Mouse (Mus musculus) cerebellum, adult 9-10 months (tissue): ENCODE measurements around the gene Rab8b.
A peak's percentile ranks its signal among the peaks of the same experiment; 100 is the strongest.
"Not testable (repeated sequence)": the region's sequence is repeated elsewhere in the genome, so short reads cannot be mapped to it uniquely, and the experiment has no call there.

ENCODE experiments used
- DNase-seq: peaks from one replicate; pipeline ENCODE4 v3.0.0; 2022

Rab8b gene

DNA sequence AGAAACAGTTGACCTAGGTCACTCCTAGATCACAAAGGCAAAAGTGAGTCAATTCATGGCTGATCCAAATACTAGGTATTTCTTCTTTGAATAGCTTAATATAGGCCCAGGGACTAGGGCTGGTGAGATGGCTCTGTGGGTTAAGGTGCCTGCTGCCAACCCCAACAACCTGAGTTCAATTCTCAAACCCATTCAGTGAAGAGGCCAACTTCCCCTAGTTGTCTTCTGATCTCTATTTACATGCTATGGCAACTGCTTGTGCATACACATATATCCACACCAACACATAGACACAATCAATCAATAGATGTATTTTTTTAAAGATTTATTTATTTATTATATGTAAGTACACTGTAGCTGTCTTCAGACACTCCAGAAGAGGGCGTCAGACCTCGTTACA is 34.9 kb downstream of the Rab8b start:
- DNase-seq, result no peak

DNA sequence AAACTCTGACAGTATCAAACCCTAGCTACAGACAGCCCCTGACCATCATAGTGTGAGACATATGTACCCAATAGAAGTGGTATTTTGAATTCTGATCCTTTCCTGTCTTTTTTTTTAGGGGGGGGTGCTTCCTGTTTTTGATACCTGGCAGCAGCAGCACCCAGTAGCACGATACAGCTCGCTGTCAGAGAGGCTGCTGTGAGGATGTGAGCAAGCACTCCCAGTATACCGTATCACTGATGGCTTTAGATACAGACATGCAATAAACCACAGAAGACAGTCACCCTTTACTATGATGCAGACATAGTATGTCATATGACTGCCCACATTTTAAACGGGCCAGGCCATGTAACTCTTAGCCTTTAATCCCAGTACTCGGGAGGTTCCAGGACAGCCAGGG is 36.0 kb downstream of the Rab8b start:
- no peak for DNase-seq

DNA sequence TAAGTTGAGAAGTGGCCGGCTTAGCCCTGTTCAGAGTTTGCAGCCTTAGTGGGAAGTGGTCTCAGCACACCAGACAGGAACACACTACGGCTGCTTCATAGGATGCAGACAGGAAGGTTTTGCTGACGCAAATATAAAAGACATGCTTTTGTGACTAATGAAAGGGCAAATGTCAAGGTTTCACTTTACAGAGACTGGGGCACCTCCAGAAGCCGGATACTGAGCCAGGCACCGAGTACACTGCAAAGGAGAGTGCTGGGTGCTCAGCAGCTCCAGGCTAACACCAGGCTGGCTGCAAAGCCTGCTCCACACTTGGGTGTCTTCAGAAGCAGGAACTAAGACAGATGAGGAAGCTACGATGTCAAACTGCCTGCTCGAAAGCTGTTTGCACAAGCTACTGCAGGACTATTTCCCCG is 37.1 kb downstream of the Rab8b start:
- DNase-seq, result no peak

DNA sequence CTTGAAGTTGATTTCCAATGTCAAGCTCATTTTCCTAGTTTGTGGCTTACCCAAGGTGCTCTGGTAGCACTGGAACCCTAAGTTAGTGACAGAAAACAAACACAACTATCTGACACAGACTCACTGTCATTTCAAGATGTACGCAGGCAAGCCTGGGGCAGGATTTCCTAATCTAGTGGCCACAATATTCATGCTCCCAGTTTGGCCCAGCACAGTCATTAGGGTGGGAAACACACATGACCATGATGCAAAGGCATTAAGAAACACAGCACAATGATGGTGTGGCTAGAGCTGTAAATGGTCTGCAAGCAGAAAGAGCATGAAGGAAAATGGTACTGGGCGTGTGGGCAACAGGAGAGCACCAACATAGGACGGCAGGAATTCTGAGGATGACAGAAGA is 37.6 kb downstream of the Rab8b start:
- no peak for DNase-seq

DNA sequence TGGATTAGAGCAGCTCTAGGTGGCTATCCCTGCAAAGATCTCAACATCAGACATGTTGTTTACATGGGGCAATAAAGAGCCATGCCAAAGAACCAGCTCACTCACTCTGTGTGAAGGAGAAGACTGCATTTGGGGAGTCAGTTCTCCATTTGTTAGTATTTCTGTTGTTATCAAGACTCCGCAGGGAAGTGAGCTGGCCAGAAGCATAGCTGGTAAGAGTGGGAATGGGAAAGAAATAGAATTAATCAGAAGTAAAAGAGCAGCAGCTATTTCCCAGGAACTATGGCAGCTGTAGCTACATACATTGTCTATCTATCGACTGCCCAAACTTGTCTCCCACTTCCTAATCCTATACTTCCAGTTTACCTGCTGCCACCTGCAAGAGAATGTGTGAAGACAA is 38.7 kb downstream of the Rab8b start:
- DNase-seq, result no peak

DNA sequence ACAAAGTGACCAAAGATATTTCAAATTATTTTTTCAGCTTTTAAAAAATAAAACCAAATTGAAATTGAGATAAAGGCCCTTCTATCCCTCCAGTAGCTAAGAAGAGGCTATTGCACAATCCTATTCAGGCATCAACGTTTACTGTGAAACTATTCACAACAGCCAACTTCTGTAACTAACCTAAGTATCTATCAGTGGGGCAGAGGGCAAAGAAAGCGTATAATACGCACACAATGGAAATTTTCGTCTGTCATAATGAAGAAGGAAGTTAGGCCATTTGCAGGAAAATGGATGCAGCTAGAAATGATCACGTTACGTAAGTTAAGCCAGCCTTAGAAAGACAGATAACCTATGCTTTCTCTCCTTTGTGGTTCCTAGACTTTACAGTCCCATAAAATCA is 40.0 kb downstream of the Rab8b start:
- no peak for DNase-seq

DNA sequence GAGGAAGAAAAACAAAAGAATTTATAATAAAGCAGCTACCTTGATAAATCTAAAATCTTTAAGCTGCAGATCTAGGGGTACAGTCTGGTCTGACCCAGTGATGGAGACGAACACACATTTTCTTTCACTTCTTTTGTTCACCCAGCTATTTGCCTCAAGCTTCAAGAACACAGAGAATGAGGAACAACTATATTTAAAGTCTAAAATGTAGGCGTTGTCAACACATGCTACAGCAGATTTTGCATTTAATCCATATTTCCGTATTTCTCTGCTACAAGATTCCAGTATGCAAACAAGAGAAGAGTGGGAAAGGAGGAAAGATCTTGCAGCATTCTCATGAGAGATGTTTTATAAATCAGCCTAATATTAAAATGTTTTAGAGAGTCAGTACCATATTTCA is 40.6 kb downstream of the Rab8b start:
- DNase-seq, result no peak

DNA sequence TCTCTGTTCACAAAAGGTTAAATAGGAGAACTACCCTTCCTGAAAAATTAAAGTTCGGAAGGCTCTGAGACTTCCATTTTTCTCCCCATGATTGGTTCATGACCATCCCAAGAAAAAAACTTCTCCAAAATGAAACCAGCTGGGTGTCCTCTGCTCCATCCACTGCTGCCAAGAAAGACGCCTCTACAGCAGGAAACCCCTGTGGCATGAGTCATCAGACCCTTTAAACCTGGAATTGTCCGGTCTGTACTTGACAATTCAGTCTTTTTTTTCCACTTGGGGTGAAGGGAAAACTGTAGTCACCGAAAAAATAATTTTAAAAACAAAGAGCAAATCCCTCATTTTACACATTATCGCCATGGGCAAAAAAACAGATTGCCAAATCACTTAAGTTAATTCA is 42.9 kb downstream of the Rab8b start:
- DNase-seq, result no peak

DNA sequence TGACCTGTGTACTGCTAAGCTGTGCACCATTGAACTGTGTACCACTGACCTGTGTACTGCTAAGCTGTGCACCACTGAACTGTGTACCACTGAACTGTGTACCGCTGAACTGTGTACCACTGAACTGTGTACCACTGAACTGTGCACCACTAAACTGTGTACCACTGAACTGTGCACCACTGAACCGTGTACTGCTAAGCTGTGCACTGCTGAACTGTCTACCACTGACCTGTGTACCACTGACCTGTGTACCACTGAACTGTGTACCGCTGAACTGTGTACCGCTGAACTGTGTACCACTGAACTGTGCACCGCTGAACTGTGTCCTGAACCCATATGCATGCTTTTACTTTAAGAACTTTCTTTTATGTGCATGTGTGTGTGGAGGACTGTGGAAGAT is 45.2 kb downstream of the Rab8b start:
- no peak for DNase-seq

DNA sequence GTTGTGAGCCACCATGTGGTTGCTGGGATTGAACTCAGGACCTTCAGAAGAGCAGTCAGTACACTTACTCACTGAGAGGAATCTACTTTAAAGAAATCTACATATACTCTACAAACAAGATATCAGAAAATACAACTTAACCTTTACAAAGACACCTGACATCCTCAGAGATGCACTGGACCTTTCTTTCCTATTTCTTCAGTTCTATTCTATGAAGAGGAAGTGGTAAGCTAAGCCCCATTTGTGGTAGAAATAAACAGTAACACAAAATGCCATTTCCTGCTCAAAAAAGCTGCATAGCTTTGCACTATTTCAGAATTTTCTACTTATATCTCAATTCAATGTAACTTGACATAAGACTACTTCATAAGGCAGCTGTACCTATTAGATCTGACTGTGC is 46.0 kb downstream of the Rab8b start:
- no peak for DNase-seq

DNA sequence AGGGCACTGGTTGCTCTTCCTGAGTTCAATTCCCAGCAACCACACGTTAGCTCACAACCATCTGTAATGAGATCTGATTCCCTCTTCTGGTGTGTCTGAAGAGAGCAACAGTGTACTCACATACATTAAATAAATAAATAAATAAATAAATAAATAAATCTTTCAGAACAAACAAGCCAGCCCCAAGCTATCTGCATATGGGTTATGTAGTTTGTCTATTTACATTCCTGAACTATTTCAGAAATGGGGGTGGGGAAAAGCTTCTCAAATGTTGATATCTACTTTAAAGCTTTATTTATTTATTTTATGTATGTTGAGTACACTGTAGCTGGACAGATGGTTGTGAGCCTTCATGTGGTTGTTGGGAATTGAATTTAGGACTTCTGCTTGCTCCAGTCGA is 46.5 kb downstream of the Rab8b start:
- not testable (repeated sequence) for DNase-seq

DNA sequence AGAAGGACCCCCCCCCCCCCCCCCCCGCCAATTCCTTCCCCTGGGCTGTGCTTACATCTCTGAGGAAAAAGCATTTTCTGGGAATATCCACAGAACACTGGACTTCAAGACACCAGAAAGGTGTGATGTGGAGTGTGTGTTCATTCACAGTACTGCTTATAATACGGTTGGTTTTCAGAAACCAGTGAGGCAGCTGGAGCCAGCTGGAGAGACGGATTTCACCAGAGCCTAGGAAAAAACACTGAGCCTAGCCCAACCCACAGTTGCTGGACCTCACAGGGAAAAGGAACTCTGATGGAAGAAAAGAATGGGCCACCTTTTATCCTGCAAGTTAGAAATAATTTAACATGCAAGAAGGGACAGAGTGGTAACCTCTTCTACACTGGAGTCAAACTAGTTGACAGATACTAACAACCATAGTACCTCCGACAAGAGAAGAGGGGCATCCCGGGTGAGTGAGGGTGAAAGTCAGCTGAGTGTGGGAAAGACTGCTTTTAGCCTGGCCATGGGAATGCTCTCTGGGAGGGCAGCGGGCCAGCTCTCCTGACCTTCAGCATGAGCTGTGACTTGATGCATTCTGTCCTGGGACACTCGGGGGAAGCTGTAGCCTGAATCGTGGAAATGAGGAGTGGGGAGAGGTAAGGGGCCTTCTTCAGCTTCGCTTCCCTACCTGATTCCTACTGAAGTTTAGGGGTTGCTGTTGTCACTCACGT is 47.3 kb downstream of the Rab8b start:
- DNase-seq, result no peak

DNA sequence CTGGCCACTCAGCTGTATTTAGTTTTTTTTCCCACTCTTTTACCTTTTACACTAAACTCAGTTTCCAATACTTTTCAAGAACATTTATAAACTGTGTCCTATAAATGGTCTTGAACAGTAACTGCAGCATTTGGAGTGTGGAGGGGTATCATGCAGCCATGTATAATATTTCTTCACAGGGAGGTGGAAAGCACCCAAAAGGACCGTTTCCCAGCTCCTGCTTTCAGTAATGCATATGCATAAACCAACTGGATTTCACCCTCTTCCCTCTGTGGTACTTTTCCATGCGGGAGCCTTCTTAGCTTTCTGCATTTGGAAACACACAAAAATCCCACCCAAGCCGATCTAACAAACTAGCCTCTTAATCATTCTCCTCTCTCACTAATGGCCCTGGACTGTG is 54.8 kb downstream of the Rab8b start:
- DNase-seq, result no peak

DNA sequence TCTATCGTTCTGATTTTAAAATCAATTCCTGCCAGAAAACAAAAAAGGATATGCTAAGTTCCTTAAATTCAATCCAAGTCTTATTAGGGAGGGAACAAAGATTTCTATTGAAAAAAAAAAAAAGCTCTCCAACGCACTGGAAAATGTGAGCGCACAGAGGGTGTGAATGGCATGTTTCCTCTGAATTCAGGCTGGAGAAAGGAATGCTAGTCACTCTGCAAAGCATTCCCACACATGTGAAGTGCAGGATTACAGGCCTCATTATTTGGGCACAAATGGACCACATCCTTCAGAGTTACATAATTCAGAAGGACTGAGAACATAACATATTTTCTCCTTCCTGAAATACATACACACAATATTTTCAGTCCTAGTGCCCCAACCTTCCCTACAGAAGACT is 56.0 kb downstream of the Rab8b start:
- DNase-seq, result no peak

DNA sequence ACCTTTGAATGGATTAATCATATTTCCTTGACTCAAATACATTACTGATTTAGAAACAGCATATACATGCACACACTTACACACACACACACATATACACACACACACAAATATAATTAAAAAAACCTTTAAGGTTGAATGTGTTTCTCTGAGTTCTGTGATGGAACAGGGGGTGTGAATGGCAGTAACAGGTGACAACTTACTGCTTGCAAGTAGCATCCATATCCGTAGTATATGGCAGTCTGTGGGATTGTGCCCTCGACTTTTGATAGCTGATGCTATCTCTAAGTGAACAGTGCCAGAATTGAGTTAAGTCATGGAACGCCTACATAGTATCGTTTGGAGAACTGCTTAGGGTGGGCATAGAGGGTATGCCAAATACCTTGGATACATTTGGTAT is 57.3 kb downstream of the Rab8b start:
- no peak for DNase-seq

DNA sequence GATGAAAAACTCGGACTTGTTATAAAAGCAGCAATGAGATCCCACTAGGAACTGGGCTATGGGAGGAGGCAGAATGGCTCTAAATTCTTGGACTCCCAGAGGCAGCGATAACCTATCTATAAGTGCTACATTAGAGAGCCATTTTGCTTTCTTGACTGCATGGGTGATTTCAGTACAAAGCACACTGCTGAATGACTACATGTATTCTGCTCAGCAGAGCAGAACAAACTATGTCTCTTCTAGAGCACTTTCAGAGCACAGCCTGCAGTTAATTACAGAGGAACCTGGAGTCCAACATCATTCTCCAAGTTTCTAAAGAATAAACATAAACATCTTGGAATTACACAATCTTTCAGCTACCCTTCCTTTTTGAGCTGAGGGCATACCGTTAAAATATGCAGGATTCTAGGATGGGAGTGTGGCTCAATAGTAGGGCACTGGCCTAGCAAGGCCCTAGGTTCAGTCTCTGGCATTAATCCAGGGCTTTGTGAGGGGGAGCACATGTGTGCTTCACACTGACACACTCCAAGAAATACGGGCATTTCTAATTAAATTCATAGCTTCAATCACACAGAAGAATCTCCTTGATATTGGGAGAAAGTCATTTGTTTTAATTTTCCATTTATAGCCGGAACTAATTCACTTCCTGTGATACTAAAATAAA is 58.3 kb downstream of the Rab8b start:
- DNase-seq, result no peak

DNA sequence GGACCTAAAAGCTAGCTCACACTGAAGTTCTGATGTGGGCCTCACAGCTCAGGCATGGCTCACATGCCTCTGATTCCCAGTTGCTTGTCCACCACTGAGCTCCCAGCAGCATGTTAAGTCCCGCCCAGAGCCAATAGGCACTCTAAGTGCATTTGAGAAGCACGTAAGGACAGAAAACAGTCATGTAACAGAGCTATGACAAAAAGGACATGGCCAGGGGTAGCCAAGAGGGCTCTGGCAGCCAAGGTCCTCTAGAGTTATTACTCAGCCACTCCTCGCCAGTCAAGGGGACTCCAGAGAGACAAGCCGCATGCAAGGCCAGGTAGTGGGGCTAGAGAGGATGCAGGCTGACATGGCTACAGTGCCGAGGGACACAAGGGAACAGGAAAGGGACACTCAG is 60.0 kb downstream of the Rab8b start:
- DNase-seq, result no peak

DNA sequence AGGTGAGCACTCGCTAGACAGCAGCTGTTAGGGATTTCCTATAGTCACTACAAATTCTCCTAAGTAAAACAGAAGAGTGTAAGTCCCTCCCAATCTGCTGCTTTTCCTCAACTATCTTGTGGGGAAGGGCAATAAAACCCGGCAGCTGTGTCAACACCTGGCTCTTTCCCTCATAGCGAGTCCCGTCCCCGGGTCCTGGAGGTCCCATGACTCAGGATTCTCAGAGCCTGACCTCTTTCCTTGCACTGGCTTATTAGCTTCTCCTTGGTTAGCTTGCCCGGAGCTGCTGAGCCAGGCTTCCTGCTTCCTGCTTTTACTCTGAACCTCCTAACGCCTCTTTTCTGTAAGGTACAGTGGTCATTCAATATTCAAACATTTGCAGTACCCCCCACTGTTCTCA is 63.6 kb downstream of the Rab8b start:
- DNase-seq, result no peak

DNA sequence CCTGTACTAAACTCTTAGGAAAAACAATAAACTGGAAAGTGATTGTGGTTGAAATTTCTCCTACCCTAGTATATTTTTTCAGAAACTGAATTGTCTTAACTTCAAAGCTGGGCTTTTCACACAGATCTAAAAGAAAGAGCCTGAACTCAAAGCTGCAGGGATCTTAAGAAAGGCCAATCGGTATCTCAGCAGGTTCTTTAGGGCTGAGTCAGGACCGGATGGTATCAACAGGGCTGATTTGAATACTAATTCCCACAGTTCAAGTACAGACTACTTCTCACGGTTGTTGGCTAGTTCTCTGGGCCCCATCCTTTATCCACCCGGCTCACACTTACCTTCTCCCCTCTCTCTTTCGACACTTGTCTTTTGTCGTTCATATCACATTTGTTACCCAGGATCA is 66.9 kb downstream of the Rab8b start:
- DNase-seq, result no peak

DNA sequence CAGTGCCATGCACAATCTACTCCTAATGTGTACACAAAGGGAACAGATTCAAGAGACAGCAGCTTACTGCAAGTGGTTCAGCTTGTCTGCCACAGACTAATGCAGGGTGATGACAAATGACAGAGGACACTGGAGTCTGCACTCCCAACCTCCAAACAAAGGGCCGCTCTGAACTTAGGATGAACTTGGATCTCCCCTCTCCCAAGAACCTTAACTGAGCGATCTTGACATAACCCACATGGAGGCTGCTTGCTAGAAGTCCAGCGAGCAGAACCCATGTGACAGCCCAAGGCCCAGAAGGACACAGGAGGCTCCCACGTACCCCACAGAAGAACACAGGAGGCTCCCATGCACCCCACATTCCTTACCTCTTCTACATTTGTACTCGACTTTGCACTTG is 68.5 kb downstream of the Rab8b start:
- DNase-seq, result no peak

DNA sequence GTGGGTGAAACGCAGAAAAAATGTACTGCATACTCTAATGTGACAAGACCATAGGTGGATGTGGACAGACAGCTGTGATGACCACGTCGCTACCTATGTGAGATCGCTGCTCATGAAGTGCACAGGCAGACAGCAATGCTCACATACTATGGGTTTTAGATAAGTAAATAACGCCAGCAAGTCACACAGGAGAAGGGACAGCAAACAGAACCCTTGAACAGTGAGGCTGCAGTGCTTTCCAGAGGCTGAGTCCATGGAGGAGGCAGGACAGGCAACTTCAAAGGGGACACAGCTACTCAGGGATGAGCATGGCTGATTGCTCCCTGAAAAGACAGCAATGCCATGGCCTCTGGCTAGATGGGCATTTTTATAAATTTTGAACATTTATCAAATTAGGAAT is 72.7 kb downstream of the Rab8b start:
- DNase-seq, result no peak

DNA sequence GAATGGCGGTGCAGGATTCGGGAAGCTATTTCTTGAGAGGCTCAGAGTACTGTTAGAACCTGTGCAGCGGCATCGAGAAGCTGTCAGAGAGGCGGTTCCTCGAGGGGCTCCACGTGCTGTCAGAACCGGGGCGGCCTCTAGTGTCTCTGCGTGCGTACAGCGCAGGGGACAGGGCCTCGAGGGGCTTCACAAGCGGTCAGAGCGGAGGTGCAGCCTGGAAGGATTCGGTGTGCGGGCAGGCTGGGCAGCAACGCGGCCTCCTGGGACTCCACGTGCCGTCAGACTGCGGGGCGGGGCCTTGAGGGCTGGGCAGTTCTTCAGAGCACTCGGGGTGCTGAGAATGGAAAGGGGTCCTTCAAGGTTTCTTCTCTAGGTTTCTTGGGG is 84.4 kb downstream of the Rab8b start:
- DNase-seq, result no peak

DNA sequence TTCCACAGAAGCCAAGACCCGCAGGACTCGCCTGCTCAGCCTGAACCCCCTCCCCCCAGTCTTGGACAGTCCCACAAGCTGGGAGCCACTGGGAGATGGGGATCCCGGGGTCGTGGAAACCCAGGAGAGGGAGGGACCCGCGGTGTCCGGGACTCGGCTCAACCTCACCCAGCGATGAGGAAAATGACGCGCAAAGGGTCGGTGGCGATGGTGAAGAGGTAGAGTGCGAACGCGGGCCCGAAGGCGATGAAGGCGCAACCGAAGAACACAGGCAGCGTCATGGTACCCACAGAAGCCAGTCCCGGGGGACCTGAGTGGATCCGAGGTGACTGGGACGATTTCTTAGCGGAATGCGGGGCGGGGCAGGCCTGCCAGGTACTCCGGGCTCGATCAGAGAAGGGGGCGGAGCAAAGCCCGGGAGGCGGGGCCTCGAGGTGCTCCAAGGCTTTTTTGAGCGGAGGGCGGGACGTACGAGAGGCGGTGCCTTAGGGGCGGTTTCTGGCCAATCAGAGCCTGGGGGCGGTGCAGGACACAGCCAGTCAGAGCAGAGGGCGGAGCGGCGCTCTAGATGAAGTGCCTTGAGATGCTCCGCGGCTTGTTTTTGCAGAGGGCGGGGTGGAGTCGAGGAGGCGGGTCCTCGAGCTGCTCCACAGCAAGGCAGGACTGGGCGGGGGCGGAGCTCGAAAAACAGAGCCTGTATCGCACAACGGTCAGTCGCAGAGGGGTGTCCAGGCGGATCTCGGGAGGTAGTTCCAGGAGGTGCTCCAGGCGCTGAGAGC is 85.0 kb downstream of the Rab8b start, which contains the start of gene Aph1c:
Gene Aph1c (minus strand): TSS at position 409 of the 779 bp plus-strand sequence.
- DNase-seq, result peak; percentile 100

DNA sequence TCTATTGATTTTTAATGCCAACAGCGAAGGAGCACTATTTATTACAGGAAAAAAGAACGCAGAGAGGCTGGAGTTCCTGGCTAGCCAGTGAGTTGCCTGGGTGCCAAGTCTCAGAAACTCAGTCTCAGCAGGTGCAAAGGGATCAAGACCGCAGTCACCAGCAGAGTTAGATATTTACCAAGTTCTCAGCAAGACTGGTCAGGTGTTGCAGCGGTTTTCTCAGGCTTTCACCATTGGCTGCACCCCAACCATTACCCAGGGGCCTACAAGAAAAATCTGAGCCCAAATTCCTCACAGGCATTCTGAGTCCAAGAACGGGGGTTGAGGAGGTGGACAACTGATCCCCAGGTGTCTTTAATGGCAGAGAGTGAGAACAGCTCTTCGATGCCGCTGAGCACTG is 85.6 kb downstream of the Rab8b start:
- peak; percentile 53 for DNase-seq
